Mouse (Mus musculus) forebrain, embryonic 12.5 days (tissue): ENCODE data around the gene Prrt1. TPM values are rescaled to one million over a fixed set of nuclear protein-coding genes. Genes with fewer than 3 reads are reported as not detected.

Experiments used
- ATAC-seq: fragments of 200-750 bp; cut with Nextera tagmentation; 2 replicates; pipeline ENCODE4 v1.8.0; 2017; ENCODE audit warnings: moderate TSS enrichment; ENCODE audit not compliant: low FRiP score
- H3K27ac ChIP-seq: fragments of 300-500 bp; sonication (generic); 2 replicates; pipeline ENCODE4 v1.5.1; 2016; ENCODE audit warnings: mild to moderate bottlenecking
- H3K27me3 ChIP-seq: fragments of 300-500 bp; sonication (generic); 2 replicates; pipeline ENCODE4 v1.6.1; 2016; ENCODE audit warnings: mild to moderate bottlenecking
- H3K36me3 ChIP-seq: fragments of 300-500 bp; sonication (generic); replicated peaks from 2 replicates; pipeline ENCODE4 v1.6.1; 2016; ENCODE audit warnings: mild to moderate bottlenecking
- H3K4me1 ChIP-seq: fragments of 300-500 bp; sonication (generic); 2 replicates; pipeline ENCODE4 v1.6.1; 2016
- H3K4me2 ChIP-seq: fragments of 300-500 bp; sonication (generic); 2 replicates; pipeline ENCODE4 v1.6.1; 2016; ENCODE audit warnings: mild to moderate bottlenecking, moderate library complexity
- H3K4me3 ChIP-seq: fragments of 300-500 bp; sonication (generic); replicated peaks from 2 replicates; pipeline ENCODE4 v1.5.1; 2016; ENCODE audit warnings: mild to moderate bottlenecking
- H3K9ac ChIP-seq: fragments of 300-500 bp; sonication (generic); 2 replicates; pipeline ENCODE4 v1.6.1; 2016; ENCODE audit warnings: mild to moderate bottlenecking
- H3K9me3 ChIP-seq: fragments of 300-500 bp; sonication (generic); 2 replicates; pipeline ENCODE4 v1.6.1; 2016
- WGBS: fragments of 180-500 bp; shearing (Covaris S2); methylation state at CpG from one replicate; pipeline ENCODE4 v1.1.7; 2016; 5-methylcytosine and 5-hydroxymethylcytosine counted together
- polyA plus RNA-seq: library from polyadenylated mRNA; unstranded; fragments of >200 nt; fragmentation: Nextera tagmentation; extraction: Ambion mirVana; gene quantifications from 2 replicates; pipeline ENCODE4 v1.2.1, GENCODE M21; 2016

Prrt1 gene
- polyA plus RNA-seq, 1 experiment from 2014 or later = 2.9 TPM

DNA sequence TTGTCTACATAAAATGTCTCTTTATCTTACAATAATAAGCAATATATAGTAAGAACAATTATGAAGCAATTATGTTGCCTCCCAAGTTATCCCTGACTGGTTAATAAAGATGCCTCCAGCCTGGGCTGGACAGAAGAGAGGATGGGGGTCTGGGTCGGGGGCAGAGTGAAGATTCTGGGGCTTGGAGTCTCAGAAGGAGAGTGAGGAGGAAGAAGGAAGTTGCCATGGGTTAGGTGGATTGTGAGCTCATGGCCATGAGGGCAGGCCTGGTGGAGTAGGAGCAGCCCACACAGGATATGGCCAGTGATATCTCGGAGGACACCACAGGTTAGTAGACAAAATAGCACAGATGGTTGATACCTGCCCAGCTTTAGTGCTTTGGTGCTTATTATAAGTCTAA lies 28.8 kb downstream of the Prrt1 start:
- no peak overlapping the region for H3K4me3 ChIP-seq
- no peak for ATAC-seq
- peaks cover 9% of the 10 kb centered on the region; the same call in 1 of the 2 replicates for H3K4me1 ChIP-seq
- no peak overlapping the region for H3K4me2 ChIP-seq
- no peak overlapping the region for H3K9ac ChIP-seq
- WGBS = 92% methylated on average over 2 of the region's 2 CpGs
- H3K27ac ChIP-seq = no peak overlapping the region
- H3K9me3 ChIP-seq = no peaks in the 10 kb centered on the region
- H3K27me3 ChIP-seq = peaks cover 41% of the 10 kb centered on the region
- H3K36me3 ChIP-seq = peaks cover 19% of the 10 kb centered on the region

DNA sequence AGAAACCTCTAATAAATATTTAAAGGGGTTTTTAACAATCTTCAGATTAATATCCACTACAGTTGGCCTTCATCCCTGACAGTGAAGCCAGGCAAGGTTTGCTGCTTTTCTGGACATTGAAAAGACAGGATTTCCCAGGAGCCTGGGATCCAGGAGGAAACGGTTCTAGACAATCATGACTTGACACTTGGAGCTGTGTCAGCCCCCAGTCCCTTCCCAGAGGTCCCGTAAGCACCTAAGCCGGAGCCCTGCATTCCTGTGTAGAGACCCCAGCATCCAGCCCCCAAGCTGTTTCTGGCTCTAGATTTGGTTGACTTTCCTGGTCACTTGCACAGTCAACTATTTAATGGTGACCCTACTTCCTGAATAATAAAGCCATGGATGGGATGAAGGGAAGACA lies 29.3 kb downstream of the Prrt1 start:
- Histone ChIP-seq H3K4me1 (peaks cover 9% of the 10 kb centered on the region; the same call in 1 of the 2 replicates), H3K9me3 (no peaks in the 10 kb centered on the region), H3K27ac (no peak overlapping the region), H3K9ac (no peak overlapping the region), H3K36me3 (peaks cover 15% of the 10 kb centered on the region), H3K4me2 (no peak overlapping the region), H3K27me3 (peaks cover 45% of the 10 kb centered on the region), H3K4me3 (no peak overlapping the region)
- 80% methylated on average over 3 of the region's 3 CpGs for WGBS
- ATAC-seq = no peak

DNA sequence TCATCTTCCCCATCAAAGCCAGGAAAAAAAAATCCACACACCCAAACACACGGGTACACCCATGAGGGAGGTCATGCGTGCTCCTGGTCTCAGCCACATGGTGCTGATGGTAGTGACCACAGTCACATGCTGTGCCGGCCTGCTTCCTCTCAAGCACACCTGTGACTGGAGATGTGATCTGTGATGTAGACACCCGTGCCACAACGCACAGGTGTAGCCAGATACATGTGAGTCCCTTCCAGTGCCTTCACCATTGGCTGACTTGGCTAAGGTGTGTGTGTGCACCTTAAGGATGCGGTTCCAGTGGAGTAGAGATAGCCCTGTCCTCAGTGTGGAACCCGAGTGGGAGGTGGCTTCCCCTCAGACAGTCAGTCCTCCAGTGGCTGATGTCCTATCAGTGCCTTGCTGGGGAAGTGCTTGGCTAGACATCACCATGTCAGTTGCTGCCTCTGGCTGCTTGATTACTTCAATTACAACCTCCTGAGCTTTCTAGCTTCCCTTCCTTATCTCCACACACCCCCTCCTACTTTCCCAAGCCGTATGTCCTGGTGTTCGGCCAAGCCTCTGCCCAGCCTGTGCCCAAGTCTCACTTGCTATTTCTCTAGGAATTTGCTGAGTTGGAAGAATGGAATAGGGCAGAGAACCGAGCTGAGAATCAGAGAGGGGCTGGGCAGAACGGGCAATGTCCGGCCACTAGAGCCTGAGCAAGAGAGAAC lies 30.0 kb downstream of the Prrt1 start:
- Histone ChIP-seq H3K27ac (no peak overlapping the region), H3K27me3 (peaks cover 49% of the 10 kb centered on the region), H3K9ac (no peak overlapping the region), H3K4me1 (peaks cover 9% of the 10 kb centered on the region; the same call in 1 of the 2 replicates), H3K36me3 (peaks cover 11% of the 10 kb centered on the region; the same call in 1 of the 2 replicates), H3K4me2 (no peak overlapping the region), H3K4me3 (no peak overlapping the region), H3K9me3 (no peaks in the 10 kb centered on the region)
- WGBS = 69% methylated on average over 12 of the region's 12 CpGs
- ATAC-seq = no peak

DNA sequence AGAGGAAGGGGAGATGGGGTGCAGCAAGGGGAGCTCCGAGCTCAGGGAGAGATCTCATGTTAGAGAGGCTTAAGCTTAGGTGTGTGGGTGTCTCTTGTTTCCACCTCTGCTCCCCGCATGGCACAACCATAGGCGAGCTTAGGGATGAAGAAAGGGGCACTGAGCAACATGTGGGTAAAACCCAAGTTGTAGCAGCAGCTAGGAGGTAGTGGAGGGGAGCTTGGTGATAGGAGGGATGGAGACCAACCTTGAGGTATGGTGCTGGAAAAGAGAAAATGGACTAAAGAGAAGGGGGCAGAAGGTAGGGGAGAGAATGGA lies 30.5 kb downstream of the Prrt1 start:
- no peak overlapping the region for H3K4me3 ChIP-seq
- no peak overlapping the region for H3K4me2 ChIP-seq
- no peak overlapping the region for H3K27ac ChIP-seq
- H3K27me3 ChIP-seq = peaks cover 49% of the 10 kb centered on the region
- H3K9ac ChIP-seq = no peak overlapping the region
- H3K36me3 ChIP-seq = peaks cover 7% of the 10 kb centered on the region; the same call in 1 of the 2 replicates
- H3K9me3 ChIP-seq = no peaks in the 10 kb centered on the region
- WGBS = 69% methylated on average over 3 of the region's 3 CpGs
- peaks cover 9% of the 10 kb centered on the region; the same call in 1 of the 2 replicates for H3K4me1 ChIP-seq
- no peak for ATAC-seq

DNA sequence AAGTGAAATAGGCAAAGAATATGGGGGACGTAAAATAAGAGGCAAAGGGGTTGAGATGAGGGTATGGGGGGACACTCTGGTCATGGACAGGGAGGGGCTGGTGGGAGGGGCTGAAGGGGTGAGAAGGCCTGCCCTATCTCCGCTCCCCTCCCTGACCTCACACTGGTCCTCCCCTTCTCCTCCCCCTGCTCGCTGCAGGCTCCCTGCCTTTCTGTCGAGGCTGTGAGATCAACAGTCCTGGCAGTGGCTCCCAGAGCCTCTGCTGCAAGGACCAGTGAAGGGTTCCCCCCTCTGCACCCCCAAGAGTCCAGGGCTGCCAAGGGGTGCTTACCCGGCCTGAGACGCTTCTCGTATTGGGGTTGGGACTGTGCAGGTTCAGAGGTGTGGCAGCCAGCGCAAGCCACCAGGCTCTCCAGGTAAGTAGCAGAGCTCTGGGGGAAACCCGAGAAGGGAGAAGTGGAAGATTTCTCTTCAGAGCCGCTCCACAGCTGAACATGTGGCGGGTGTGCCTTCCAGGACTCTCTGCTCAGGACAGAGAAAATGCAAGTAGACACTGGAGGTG lies 31.0 kb downstream of the Prrt1 start:
- Histone ChIP-seq H3K4me2 (no peak overlapping the region), H3K27ac (no peak overlapping the region), H3K9ac (no peak overlapping the region), H3K36me3 (peaks cover 3% of the 10 kb centered on the region; the same call in 1 of the 2 replicates), H3K9me3 (no peaks in the 10 kb centered on the region), H3K27me3 (peaks cover 51% of the 10 kb centered on the region), H3K4me3 (no peak overlapping the region), H3K4me1 (peaks cover 9% of the 10 kb centered on the region; the same call in 1 of the 2 replicates)
- ATAC-seq = no peak
- WGBS = 41% methylated on average over 11 of the region's 11 CpGs

DNA sequence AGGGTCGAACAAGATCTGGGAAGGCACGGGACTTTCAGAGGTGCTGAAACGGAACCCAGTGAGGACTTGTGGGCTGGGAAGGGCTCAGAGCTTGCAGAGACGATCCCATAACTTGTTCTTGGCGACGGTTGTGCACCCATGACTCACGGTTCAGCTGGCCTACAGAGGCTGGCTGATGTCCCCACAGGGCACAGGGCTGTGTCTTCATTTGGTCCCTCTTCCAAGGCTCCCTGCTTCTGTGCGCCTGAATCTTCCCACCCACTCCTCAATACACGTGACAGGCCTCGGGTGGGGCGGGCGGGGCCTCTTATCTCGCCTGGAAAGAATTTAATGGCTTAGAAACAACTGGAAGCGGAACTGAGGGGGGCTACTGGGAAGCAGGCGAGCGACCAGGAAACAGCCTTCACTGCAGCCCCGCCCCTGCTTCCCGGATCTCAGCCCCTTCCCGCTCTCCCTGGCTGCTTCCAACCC lies 31.8 kb downstream of the Prrt1 start:
- H3K4me3 ChIP-seq = no peak overlapping the region
- H3K4me2 ChIP-seq = peak overlapping the region; percentile 27
- H3K36me3 ChIP-seq = no peaks in the 10 kb centered on the region
- no peak for ATAC-seq
- peaks cover 59% of the 10 kb centered on the region for H3K27me3 ChIP-seq
- peaks cover 9% of the 10 kb centered on the region; the same call in 1 of the 2 replicates for H3K4me1 ChIP-seq
- no peak overlapping the region for H3K9ac ChIP-seq
- whole genome bisulfite sequencing = 11% methylated on average over 19 of the region's 19 CpGs
- H3K27ac ChIP-seq = no peak overlapping the region
- no peaks in the 10 kb centered on the region for H3K9me3 ChIP-seq

DNA sequence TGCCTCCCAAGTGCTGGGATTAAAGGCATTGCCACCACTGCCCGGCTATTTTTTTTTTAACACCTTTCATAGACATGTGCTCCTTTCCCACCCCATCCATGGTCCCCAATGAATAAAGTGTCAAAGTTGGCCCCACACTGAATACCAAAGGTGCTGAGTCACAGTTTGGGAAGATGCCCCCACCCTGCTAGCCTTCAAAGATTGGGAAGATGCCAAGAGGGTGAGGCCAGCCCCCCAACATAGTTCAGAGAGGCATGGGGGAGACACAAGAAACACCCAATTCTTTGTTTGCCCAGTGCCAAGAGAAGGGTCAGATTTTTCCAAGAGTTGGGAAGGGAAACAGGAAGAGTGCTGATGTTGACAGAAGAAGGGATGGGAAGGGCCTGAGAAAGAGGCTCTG lies 33.1 kb downstream of the Prrt1 start:
- Histone ChIP-seq H3K9me3 (no peaks in the 10 kb centered on the region), H3K27me3 (peaks cover 65% of the 10 kb centered on the region), H3K4me3 (no peak overlapping the region), H3K36me3 (no peaks in the 10 kb centered on the region), H3K9ac (no peak overlapping the region), H3K27ac (no peak overlapping the region), H3K4me1 (peaks cover 6% of the 10 kb centered on the region; the same call in 1 of the 2 replicates), H3K4me2 (no peak overlapping the region)
- ATAC-seq = no peak
- 90% methylated on average over 1 of the region's 1 CpGs for WGBS

DNA sequence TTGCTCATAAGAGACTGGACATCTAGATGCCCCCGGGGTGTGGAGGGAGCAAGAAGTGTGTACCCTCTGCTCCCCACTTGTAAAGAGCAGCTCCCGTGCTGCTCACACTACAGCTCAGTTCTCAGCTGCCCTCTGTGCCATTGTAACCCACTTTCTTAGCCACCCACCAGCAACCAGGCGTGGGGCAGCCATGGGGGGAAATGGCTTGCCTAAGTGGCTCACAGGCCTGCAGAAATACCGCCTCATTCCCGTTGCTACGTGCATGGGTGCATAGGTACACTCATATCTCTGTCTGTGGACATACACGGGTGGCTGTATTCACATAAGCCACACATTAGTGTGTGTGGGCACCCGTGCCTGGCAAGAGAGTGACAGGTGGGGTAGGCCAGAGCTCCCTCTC lies 33.6 kb downstream of the Prrt1 start:
- no peak overlapping the region for H3K27ac ChIP-seq
- no peak overlapping the region for H3K9ac ChIP-seq
- H3K4me2 ChIP-seq = no peak overlapping the region
- peaks cover 70% of the 10 kb centered on the region for H3K27me3 ChIP-seq
- H3K4me3 ChIP-seq = no peak overlapping the region
- 83% methylated on average over 8 of the region's 8 CpGs for WGBS
- no peaks in the 10 kb centered on the region for H3K9me3 ChIP-seq
- ATAC-seq = no peak
- peaks cover 6% of the 10 kb centered on the region; the same call in 1 of the 2 replicates for H3K4me1 ChIP-seq
- H3K36me3 ChIP-seq = no peaks in the 10 kb centered on the region

DNA sequence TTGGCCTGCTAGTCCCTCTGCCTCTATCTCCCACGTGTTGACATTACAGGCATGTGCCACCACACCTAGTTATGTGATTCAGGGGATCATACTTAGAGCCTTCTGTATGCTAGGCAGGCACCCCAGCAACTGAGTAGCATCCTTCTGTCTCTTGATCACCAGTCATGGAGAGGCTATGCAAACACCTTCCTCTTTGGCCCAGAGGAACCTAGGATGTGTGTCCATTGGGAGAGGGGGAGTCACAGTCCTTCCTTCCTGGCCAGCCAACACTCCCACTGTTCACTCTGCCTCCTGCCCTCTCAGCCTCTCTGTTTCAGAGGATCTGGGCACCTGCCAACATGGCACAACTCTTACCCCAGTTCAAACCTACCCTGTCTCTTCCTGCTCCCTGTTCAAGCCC lies 34.2 kb downstream of the Prrt1 start:
- no peaks in the 10 kb centered on the region for H3K36me3 ChIP-seq
- H3K27me3 ChIP-seq = peaks cover 70% of the 10 kb centered on the region
- ATAC-seq = no peak
- WGBS = 50% methylated on average over 1 of the region's 1 CpGs
- peaks cover 6% of the 10 kb centered on the region; the same call in 1 of the 2 replicates for H3K4me1 ChIP-seq
- H3K9ac ChIP-seq = no peak overlapping the region
- H3K9me3 ChIP-seq = no peaks in the 10 kb centered on the region
- no peak overlapping the region for H3K4me2 ChIP-seq
- H3K27ac ChIP-seq = no peak overlapping the region
- H3K4me3 ChIP-seq = no peak overlapping the region

DNA sequence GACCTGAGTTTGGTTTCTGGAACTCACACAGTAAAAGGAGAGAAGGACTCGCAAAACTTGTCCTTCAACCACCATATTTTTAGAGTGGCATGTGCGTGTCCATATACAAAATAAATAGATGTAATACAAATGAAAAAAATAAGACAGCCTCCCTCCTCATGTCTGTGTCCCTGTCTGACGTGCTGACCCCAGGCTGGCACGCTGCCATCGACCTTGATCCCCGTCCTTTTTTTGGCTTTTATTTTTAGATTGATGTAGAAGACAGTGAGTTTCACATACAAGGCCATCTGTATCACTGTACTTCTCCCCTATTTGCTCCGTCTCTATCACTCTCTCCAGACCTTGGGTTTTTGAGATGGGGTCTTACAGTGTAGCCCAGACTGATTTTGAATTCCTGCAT lies 35.1 kb downstream of the Prrt1 start:
- H3K4me3 ChIP-seq = no peak overlapping the region
- ATAC-seq = no peak
- no peak overlapping the region for H3K9ac ChIP-seq
- H3K27me3 ChIP-seq = peaks cover 68% of the 10 kb centered on the region
- WGBS = 76% methylated on average over 7 of the region's 7 CpGs
- peaks cover 6% of the 10 kb centered on the region; the same call in 1 of the 2 replicates for H3K4me1 ChIP-seq
- no peaks in the 10 kb centered on the region for H3K9me3 ChIP-seq
- no peak overlapping the region for H3K4me2 ChIP-seq
- H3K36me3 ChIP-seq = no peaks in the 10 kb centered on the region
- no peak overlapping the region for H3K27ac ChIP-seq

DNA sequence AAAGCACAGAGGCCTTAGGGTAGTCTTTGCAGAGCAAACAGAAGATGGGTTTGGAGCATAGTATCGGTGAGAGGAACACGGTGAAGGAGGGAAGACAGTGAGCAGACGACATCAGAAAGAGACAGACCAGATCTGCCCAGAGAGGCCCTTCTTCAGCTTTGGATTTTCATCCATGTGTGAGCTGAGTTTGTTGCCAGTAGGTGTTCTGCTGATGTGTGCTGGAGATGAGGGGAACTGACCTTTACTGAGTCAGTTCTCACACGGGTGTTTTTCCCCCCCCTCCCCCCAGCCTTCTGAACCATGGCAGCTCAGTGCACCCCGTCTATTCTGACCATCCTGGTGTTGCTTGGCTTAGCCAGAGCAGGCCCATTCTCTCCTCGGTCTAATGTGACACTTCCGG lies 40.9 kb downstream of the Prrt1 start, which contains the start of gene Tnxb:
TSS of gene Tnxb (plus strand) at position 301 of the 400 bp plus-strand sequence.
- H3K9me3 ChIP-seq = 0 out of 2 replicates have a peak, but pooled peaks cover 2% of the 10 kb centered on the region
- H3K4me2 ChIP-seq = peak within 1 kb of the TSS; percentile 63
- no peak within 1 kb of the TSS for H3K9ac ChIP-seq
- H3K4me1 ChIP-seq = peaks cover 13% of the 10 kb centered on the region
- no peak within 1 kb of the TSS for H3K27ac ChIP-seq
- WGBS = 59% methylated on average over 7 of the region's 7 CpGs
- H3K27me3 ChIP-seq = peaks cover 80% of the 10 kb centered on the region
- no peaks in the 10 kb centered on the region for H3K36me3 ChIP-seq
- ATAC-seq = no peak
- peak within 1 kb of the TSS; percentile 39 for H3K4me3 ChIP-seq

DNA sequence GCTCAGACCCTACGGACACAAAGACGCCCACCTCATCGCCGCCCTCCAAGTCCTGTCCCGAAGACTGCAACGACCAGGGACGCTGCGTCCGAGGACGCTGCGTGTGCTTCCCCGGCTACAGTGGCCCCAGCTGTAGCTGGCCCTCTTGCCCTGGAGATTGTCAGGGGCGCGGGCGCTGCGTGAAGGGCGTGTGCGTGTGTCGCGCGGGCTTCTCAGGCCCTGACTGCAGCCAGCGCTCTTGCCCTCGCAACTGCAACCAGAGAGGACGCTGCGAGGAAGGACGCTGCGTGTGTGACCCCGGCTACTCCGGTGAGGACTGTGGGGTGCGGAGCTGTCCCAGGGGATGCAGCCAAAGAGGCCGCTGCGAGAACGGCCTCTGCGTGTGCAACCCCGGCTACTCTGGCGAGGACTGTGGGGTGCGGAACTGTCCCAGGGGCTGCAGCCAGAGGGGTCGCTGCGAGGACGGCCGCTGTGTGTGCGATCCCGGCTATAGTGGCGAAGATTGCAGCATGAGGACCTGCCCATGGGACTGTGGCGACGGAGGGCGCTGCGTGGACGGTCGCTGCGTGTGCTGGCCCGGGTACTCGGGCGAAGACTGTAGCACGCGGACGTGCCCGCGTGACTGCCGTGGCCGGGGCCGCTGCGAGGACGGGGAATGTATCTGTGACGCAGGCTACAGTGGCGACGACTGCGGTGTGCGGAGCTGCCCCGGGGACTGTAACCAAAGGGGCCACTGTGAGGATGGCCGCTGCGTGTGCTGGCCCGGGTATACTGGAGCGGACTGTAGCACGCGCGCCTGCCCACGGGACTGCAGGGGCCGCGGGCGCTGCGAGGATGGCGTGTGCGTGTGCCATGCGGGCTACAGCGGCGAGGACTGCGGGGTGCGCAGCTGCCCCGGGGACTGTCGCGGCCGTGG lies 42.1 kb downstream of the Prrt1 start:
- H3K36me3 ChIP-seq = no peaks in the 10 kb centered on the region
- no peak overlapping the region for H3K27ac ChIP-seq
- 7% methylated on average over 93 of the region's 93 CpGs for WGBS
- peaks cover 13% of the 10 kb centered on the region for H3K4me1 ChIP-seq
- peak overlapping the region; percentile 39 for H3K4me3 ChIP-seq
- peak overlapping the region; percentile 63 for H3K4me2 ChIP-seq
- ATAC-seq = peak; percentile 39; the same call in 1 of the 2 replicates
- H3K27me3 ChIP-seq = peaks cover 80% of the 10 kb centered on the region
- peak overlapping the region; percentile 33; the same call in 1 of the 2 replicates for H3K9ac ChIP-seq
- H3K9me3 ChIP-seq = 0 out of 2 replicates have a peak, but pooled peaks cover 2% of the 10 kb centered on the region
